Mouse (Mus musculus) layer of hippocampus, adult 9-10 months (tissue): ENCODE measurements around the gene Nme4.
A peak's percentile ranks its signal among the peaks of the same experiment; 100 is the strongest.

Source experiments
- DNase-seq: peaks from one replicate; pipeline ENCODE4 v3.0.0; 2022; ENCODE audit warnings: low spot score

Gene Nme4

DNA sequence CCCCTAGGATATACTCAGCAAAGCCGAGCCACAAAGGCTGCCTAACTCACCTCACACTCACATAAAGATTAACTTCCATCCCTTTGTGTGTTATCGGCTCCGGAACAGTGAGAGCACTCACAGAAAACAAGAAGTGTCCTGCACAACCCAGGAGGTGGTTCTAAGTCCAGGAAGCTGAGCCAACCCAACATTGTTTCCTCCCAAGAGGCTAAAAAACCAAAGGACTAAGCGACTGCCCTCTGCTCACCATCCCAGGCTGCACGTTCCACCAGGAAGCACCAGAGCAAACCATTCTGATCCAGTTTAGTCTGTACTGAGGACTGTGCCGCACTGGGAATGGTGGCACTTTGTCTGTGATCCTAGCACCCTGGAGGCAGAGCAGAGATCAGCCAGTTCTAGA lies 30.5 kb downstream of the Nme4 start:
- no peak for DNase-seq

DNA sequence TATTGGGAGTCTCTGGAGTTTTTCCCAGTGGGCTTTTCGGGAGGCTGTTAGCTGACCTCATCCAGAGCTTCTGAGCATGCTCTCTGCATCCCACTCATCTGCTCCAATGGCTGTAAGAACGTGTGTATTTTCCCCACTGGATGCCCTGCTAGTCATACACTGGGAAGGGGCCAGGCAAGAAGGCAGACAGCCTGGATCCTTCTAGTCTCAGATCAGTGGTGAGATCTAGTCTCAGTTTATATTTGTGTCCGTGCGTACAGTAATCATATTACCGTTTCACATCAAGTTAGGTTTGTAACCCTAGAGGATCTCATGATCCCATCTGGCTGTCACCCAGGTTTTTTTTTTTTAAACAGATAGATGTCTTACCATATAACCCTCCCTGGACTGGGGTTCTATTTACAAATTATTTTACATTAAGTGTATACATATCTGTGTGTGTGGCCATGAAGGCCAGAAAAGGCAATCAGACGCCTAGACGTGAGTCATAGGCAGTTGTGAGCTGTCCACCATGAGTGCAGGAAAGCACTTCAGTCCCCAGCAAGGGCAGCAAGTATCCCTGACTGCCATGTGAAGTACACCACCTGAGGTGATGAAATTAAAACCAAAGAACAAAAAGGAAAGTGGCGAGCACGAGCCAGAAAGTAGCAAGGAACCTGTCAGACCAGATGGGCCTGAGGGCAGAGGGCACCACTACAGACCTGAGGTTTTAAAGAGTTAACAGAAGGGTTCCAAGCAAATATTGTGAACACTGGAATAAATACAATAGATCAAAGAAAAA lies 37.4 kb downstream of the Nme4 start:
- DNase-seq: no peak

DNA sequence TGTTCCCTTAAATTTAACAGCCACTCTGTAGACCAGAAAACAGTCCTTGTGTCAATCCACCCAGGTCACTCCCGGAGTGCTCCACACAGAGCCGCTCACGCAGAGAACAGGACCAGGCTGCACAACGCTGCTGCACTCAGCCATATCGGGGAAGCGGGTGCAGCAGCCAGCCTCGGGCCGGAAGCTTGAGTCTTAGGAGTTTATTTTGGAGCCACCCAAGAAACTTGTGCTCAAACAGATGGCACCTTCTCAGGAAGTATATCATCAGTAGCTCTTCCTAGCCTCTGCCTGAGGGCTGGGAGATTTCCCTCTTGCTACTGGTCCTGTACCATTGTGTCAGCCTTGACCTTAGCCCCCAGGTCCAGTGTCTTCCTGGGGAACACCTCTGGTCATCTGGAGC lies 38.1 kb downstream of the Nme4 start:
- no peak for DNase-seq

DNA sequence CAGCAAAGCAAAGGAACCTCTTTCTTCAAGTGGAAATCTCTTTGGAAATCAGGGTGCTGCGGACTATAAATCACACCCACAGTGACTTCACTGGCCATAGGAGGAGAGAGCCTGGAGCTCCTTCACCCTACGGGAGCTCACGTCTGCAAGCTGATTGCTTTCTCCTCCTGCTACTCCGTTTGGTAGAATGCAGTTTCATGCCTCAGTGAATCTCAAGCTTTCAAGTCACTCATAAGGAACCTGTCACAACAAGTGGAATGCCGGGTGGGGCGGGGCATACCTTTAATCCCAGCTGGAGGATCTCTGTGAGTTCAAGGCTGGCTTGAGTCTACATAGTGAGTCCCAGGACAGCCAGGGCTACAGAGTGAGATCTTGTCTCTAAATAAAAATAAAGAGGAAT lies 40.2 kb downstream of the Nme4 start:
- no peak for DNase-seq

DNA sequence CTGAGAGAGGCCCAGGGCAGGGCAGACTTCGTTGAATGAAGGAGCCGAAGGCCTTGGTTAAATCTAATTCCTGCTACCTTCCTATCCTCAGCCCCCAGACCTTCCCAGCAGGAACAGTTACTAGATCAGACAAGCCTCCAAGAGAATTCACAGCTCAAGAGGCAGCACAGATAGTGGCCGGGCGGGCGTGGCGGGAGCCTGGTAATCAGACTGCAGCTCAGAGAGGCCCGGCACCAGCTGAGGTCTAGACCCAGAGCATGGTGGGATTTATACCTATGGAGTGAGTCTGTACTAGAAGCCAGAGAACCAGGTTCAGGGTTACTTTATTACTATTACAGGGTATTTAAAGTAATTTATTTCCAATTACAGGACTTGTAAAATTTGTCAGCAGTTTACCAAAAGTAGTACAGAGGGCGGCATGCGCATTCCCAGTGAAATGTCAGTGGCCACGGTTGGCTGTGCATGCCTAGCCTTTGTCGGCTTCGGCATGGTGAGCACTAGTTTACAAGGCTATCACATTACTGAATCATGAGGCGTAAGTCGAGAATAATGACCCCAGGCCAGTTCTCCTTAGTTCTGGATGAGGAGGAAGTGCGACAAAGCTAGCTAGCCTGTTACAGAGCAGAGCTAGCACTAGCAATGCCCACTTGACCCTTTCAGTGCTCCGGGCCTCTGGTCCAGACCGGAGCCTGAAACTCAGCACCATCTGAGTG lies 41.1 kb downstream of the Nme4 start:
- DNase-seq: no peak

DNA sequence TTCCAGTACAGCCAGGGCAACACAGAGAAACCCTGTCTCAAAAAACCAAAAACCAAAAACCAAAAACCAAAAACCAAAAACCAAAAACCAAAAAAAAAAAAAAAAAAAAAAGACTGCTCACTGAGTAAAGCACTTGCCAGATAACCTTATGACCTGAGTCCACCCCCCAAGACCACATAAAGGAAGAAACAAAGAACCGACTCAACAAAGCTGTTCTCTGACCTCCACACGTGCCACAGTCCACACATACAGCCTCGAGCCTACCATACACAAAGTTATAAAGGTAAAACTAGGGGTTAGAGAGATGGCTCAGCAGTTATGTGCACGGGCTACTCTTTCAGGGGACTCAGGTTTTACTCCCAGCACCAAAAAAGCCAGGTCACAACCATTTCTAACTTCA lies 42.7 kb downstream of the Nme4 start:
- no peak for DNase-seq

DNA sequence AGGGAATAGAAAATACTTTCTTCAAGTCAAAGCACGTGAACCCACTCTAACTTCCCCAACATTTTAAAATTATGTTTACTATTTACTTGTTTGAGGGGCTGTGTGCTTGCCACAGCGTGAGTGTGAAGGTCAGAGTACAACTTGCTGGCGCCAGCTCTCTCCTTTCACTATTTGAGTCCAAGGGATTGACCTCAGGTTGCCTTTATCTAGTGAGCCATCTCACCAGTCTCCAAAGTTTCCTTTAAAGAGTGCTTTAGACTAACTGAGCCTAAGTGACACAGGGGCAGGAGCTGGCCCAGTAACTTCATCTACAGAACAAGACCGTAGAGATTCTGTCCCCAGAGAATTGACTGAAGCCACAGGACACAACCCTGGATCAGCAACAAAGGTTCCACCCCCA lies 43.3 kb downstream of the Nme4 start:
- DNase-seq: no peak

DNA sequence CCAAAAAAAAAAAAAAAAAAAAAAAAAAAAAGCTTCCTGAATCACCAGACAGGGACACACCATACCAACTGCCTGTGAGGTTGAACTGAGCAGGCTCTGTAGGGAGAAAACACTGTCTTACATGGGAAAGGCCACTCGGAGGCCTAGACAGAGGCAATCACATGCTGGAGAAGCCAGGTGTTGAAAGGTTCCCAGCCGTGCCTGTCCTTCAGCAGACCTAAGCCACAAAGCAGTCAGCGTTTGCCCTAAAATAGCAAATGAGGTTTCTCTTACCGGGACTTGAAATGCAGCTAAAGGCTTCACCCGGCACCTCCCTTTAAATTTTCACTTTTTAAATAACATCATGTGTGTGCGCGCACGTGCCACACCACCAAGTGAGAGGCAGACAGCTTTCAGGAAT lies 47.3 kb downstream of the Nme4 start:
- no peak for DNase-seq

DNA sequence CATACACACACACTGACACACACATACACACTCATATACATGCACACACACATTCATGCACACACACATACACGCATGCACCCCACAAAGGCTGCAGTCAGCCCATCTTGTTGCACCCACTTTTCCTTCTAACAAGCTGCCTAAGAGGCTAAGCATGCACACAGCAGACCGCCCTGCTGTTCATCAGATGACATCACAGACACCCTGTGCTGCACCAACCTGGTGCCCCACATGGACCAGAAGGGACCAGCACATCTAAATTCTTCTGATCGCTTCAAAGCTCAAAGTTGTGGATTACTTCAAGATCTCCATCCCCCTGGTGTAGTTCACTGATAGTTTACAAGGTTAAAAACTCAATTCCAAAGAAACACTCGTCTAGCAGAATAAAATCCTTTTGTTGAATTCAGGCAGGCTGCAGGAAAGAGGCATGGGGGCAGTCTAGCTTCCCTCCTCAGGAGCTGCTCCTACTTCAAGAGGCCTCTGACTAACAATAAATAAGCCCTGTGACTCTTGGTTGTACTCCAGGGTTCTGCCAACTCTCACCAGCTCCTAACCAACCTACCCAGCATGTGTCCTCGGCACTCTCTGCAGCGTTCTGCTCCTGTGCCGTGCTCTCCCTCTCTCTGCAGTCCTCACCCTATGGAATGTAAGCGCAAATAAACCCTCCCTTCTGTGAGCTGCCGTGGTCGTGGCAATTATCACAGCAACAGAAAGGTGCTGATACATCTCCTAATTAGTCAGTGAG lies 49.0 kb downstream of the Nme4 start:
- DNase-seq: no peak

DNA sequence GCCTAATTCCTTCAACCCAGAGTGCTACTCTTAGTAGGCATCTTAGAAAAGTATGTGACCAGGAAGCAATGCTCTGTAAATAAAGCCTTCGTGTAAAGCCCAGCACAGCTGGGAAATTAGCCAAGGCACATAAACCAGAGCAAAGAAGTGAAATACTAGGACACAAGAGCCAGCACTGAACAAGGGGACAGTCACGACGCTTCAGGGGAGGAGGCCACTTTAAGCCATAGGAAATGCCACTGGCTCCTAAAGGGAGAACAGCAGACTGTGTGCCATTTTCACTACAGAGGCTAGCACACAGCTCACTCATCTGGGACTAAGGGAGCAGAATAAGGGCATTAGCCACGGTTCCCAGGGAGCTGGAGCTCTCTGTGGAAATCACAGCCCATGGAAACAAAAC lies 50.1 kb downstream of the Nme4 start:
- no peak for DNase-seq

DNA sequence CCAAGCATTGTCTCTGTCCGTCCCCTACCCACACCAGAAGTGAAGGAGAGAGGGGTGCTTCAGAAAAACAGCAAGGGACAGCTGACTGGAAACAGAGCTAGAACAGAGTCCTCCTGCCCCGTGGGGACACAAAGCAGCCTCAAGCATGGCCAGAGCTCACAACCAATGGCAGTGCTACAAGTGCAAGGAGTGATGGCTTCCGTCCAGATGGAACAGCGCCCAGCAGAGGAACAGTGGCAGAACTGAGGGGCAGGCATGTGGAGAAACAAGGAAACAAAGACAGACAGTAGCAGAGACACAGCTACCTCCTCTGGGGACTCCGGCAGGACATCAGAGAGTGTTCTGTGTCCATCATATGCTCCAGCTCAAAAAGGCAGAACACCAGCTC lies 52.2 kb downstream of the Nme4 start:
- peak; percentile 72 for DNase-seq

DNA sequence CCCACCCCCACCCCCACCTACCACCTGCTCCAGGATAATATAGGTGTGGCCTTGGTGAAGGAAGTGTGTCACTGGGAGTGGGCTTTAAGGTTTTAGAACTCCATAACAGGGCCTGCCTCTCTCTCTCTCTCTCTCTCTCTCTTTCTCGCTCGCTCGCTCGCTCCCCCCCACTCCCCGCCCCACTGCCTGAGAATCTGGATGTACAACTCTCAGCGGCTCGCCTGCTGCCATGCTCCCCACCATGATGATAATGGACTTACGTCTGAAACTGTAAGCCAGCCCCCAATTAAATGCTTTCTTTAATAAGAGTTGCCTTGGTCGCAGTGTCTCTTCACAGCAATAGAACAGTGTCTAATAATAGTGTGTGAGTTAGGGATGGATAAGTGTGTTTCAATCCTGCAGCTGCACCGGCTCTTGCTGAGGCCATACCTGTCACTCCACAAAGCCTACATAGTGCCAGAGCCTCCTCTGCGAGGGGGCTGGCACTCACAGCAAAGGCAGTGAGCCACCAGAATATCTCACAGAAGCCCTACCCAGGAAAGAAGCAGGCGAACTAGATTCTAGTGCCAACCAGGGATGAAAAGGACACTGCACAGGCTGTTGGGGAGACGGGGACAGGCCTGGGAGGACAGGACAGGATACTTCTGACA lies 52.7 kb downstream of the Nme4 start:
- DNase-seq: no peak
